Mouse (Mus musculus): Measurements from ENCODE around the gene Rufy3. TPM values are rescaled to one million over a fixed set of nuclear protein-coding genes. Genes with fewer than 3 reads are reported as not detected.

Rufy3 gene
- polyA plus RNA-seq, 1 experiment, result 6.4 TPM

DNA sequence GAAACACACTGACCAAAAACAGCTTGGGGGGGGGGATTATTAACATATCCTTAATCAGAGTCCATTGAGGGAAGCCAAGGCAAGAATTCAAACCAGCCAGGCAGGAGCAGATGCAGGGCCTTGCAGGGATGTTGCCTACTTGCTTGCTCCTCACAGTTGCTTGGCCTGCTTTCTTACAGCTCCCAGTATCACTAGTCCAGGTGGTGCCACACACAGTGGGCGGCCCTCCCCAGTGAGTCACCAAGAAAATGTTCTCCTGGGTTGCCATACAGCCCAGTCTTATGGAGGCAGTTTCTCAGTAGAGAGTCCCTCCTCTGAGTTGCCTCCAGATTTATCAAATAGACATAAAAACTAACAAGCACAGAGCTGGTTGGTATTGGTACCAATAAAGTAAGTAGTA lies 49.3 kb downstream of the Rufy3 start:
- DNase-seq, result no peak
- Histone ChIP-seq H3K27me3 (ENCODE audit: control insufficient read depth, insufficient read depth, low read length) (no peaks in the 10 kb centered on the region), H3K4me1 (replicated peaks; ENCODE audit: control insufficient read depth, insufficient read depth, low read length) (no peaks in the 10 kb centered on the region), H3K4me3 (ENCODE audit: control insufficient read depth, insufficient read depth, low read length) (no peak overlapping the region), H3K27ac (ENCODE audit: control insufficient read depth, insufficient read depth, low read length) (no peak overlapping the region), H3K36me3 (ENCODE audit: control insufficient read depth, insufficient read depth, low read length) (no peaks in the 10 kb centered on the region)
- no peak for TF ChIP-seq POLR2A (IDR thresholded peaks at IDR 0.05; ENCODE audit: control insufficient read depth, extremely low read depth, insufficient read depth, low read length, poor library complexity)
- TF ChIP-seq CTCF (IDR thresholded peaks at IDR 0.05; ENCODE audit: borderline replicate concordance, control insufficient read depth, extremely low read depth, insufficient read depth, low read length, poor library complexity), result no peak
- 97% methylated on average over 1 of the region's 1 CpGs for WGBS

DNA sequence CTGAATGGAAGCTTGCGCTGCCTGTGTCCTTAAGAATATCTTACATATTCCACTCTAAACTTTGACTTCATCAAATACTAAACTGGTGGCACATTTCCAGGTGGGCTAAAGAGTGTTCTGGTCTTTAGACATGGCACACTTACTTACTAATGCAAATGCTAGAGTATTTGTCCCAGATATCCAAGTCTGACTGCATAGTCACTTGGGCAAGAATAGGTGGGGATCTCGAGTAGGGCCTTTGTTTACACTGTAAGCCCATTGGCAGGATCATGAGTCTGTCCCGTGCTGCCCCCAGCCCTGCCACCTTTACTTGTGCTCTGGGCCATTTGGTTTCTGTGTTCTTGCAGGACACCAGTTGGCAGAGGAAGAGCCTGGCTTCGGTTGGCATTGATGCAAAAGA lies 52.1 kb downstream of the Rufy3 start:
- Histone ChIP-seq H3K27me3 (ENCODE audit: control insufficient read depth, insufficient read depth, low read length) (no peaks in the 10 kb centered on the region), H3K4me3 (ENCODE audit: control insufficient read depth, insufficient read depth, low read length) (no peak overlapping the region), H3K36me3 (ENCODE audit: control insufficient read depth, insufficient read depth, low read length) (no peaks in the 10 kb centered on the region), H3K4me1 (replicated peaks; ENCODE audit: control insufficient read depth, insufficient read depth, low read length) (no peaks in the 10 kb centered on the region), H3K27ac (ENCODE audit: control insufficient read depth, insufficient read depth, low read length) (no peak overlapping the region)
- DNase-seq, result no peak
- 93% methylated on average over 4 of the region's 4 CpGs for whole genome bisulfite sequencing
- TF ChIP-seq CTCF (IDR thresholded peaks at IDR 0.05; ENCODE audit: borderline replicate concordance, control insufficient read depth, extremely low read depth, insufficient read depth, low read length, poor library complexity) (no peak), POLR2A (IDR thresholded peaks at IDR 0.05; ENCODE audit: control insufficient read depth, extremely low read depth, insufficient read depth, low read length, poor library complexity) (no peak)

DNA sequence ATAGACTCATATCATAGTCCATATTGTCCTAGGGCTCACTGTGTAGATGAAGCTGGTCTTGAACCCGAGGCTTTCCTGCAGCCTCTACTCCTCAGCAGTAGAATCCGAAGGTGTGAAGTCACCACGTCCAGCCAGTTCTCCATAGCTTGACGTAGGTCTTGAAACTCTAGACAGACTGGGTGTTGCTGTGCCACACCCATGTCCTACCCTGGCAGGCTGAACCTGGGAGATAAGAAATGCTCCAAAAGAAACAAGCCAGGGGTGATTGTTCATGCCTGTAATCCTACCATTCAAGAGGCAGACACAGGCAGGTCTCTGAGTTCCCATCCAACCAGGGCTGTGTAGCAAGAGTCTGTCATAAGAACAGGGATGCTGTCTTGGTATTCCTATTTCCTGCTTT lies 62.7 kb downstream of the Rufy3 start:
- Histone ChIP-seq H3K36me3 (ENCODE audit: control insufficient read depth, insufficient read depth, low read length) (no peaks in the 10 kb centered on the region), H3K4me1 (replicated peaks; ENCODE audit: control insufficient read depth, insufficient read depth, low read length) (no peaks in the 10 kb centered on the region), H3K4me3 (ENCODE audit: control insufficient read depth, insufficient read depth, low read length) (no peak overlapping the region), H3K27me3 (ENCODE audit: control insufficient read depth, insufficient read depth, low read length) (no peaks in the 10 kb centered on the region), H3K27ac (ENCODE audit: control insufficient read depth, insufficient read depth, low read length) (no peak overlapping the region)
- whole genome bisulfite sequencing, result 96% methylated on average over 4 of the region's 4 CpGs
- TF ChIP-seq POLR2A (IDR thresholded peaks at IDR 0.05; ENCODE audit: control insufficient read depth, extremely low read depth, insufficient read depth, low read length, poor library complexity) (no peak), CTCF (IDR thresholded peaks at IDR 0.05; ENCODE audit: borderline replicate concordance, control insufficient read depth, extremely low read depth, insufficient read depth, low read length, poor library complexity) (no peak)
- DNase-seq, result no peak

DNA sequence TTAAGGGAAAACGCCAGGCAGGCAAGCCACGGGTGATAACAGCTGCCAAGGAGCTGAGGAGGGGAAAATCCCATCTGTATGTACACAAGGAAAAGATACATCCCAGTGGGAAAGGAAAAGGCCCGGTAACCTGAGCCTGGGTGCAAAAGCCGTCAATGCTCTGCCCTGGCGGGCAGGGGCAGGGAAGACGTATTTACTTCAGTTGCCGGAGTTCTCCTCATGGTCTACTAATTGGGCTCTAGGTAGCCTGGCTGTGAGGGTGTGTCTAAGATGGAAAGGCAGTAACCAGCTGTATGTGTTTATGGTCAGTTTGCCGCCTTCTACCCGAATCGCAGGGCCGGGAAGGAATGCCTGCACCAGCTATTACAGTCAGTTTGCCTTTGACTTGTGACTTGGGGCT lies 64.3 kb downstream of the Rufy3 start:
- Histone ChIP-seq H3K27ac (ENCODE audit: control insufficient read depth, insufficient read depth, low read length) (no peak overlapping the region), H3K36me3 (ENCODE audit: control insufficient read depth, insufficient read depth, low read length) (no peaks in the 10 kb centered on the region), H3K27me3 (ENCODE audit: control insufficient read depth, insufficient read depth, low read length) (no peaks in the 10 kb centered on the region), H3K4me3 (ENCODE audit: control insufficient read depth, insufficient read depth, low read length) (no peak overlapping the region), H3K4me1 (replicated peaks; ENCODE audit: control insufficient read depth, insufficient read depth, low read length) (no peaks in the 10 kb centered on the region)
- TF ChIP-seq POLR2A (IDR thresholded peaks at IDR 0.05; ENCODE audit: control insufficient read depth, extremely low read depth, insufficient read depth, low read length, poor library complexity) (no peak), CTCF (IDR thresholded peaks at IDR 0.05; ENCODE audit: borderline replicate concordance, control insufficient read depth, extremely low read depth, insufficient read depth, low read length, poor library complexity) (no peak)
- DNase-seq, result no peak
- WGBS, result 94% methylated on average over 11 of the region's 11 CpGs

DNA sequence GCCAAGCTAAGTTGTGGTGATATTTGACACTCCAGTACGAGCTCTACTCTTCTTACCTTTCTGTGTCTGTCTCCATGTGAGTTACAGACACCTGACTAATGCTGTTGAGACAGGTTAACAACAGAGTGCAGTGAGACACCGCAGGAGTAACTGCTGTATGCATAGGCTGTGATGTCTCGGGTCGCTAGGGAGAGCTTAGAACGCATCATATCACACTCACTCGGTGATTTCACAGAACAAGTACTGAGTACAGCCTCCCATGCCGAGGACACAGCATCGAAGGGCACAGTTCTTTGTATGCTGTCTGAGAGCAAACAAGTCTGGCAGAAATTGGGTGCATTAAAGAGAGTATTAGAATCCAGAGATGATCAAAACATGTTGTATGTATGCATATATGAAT lies 65.1 kb downstream of the Rufy3 start:
- WGBS, result 97% methylated on average over 8 of the region's 8 CpGs

DNA sequence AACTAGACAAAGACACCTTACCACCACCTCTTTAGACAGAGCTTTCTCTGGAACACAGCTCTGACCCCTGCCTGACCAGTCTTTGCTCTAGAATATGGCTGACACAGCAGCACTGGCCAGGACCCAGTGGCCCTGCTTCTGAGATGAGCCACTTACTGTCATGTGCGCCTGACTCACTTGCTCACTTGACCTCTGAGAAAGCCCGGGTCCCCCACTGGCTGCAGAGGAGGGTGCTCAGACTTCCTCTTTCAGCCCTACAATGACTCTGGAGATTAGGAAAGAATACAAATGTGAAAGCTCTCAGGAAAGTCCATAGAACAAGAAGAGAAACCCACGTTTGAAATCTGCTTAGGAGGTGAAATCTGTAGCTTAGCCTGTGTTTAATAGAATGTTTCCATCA lies 66.0 kb downstream of the Rufy3 start:
- TF ChIP-seq POLR2A (IDR thresholded peaks at IDR 0.05; ENCODE audit: control insufficient read depth, extremely low read depth, insufficient read depth, low read length, poor library complexity) (no peak), CTCF (IDR thresholded peaks at IDR 0.05; ENCODE audit: borderline replicate concordance, control insufficient read depth, extremely low read depth, insufficient read depth, low read length, poor library complexity) (no peak)
- no peaks in the 10 kb centered on the region for H3K27me3 ChIP-seq (ENCODE audit: control insufficient read depth, insufficient read depth, low read length)
- H3K27ac ChIP-seq (ENCODE audit: control insufficient read depth, insufficient read depth, low read length), result no peak overlapping the region
- H3K4me3 ChIP-seq (ENCODE audit: control insufficient read depth, insufficient read depth, low read length), result no peak overlapping the region
- H3K36me3 ChIP-seq (ENCODE audit: control insufficient read depth, insufficient read depth, low read length), result no peaks in the 10 kb centered on the region
- H3K4me1 ChIP-seq (replicated peaks; ENCODE audit: control insufficient read depth, insufficient read depth, low read length), result no peaks in the 10 kb centered on the region
- 43% methylated on average over 3 of the region's 3 CpGs for WGBS
- no peak for DNase-seq

More for the DNA sequence above, 65.1 kb downstream of the Rufy3 start:
- no peaks in the 10 kb centered on the region for H3K27me3 ChIP-seq (ENCODE audit: control insufficient read depth, insufficient read depth, low read length)
- DNase-seq, result no peak
- H3K4me3 ChIP-seq (ENCODE audit: control insufficient read depth, insufficient read depth, low read length), result no peak overlapping the region
- no peak for TF ChIP-seq POLR2A (IDR thresholded peaks at IDR 0.05; ENCODE audit: control insufficient read depth, extremely low read depth, insufficient read depth, low read length, poor library complexity)
- TF ChIP-seq CTCF (IDR thresholded peaks at IDR 0.05; ENCODE audit: borderline replicate concordance, control insufficient read depth, extremely low read depth, insufficient read depth, low read length, poor library complexity), result no peak
- no peaks in the 10 kb centered on the region for H3K36me3 ChIP-seq (ENCODE audit: control insufficient read depth, insufficient read depth, low read length)
- H3K27ac ChIP-seq (ENCODE audit: control insufficient read depth, insufficient read depth, low read length), result no peak overlapping the region
- no peaks in the 10 kb centered on the region for H3K4me1 ChIP-seq (replicated peaks; ENCODE audit: control insufficient read depth, insufficient read depth, low read length)

DNA sequence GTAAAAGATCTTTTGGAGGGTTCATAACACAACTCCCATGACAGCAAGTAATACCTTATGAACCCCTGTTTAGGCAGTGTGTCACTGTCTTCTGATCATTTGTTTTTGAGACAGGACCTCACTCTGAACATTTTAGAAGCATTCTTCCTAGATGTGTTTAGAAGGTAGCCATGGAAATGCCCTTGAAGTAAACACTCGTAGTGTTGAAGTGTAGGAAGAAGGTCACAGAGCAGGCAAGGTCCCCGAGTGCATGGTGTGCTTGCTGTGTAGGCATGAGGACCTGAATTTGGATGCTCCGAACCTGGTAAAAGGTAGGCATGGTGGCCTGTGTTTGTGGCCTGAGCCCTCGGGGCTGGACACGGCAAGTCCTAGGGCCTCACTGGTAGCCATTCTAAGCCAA lies 66.7 kb downstream of the Rufy3 start:
- H3K4me3 ChIP-seq (ENCODE audit: control insufficient read depth, insufficient read depth, low read length), result no peak overlapping the region
- DNase-seq, result no peak
- H3K27ac ChIP-seq (ENCODE audit: control insufficient read depth, insufficient read depth, low read length), result no peak overlapping the region
- no peaks in the 10 kb centered on the region for H3K27me3 ChIP-seq (ENCODE audit: control insufficient read depth, insufficient read depth, low read length)
- TF ChIP-seq CTCF (IDR thresholded peaks at IDR 0.05; ENCODE audit: borderline replicate concordance, control insufficient read depth, extremely low read depth, insufficient read depth, low read length, poor library complexity), result no peak
- no peak for TF ChIP-seq POLR2A (IDR thresholded peaks at IDR 0.05; ENCODE audit: control insufficient read depth, extremely low read depth, insufficient read depth, low read length, poor library complexity)
- H3K4me1 ChIP-seq (replicated peaks; ENCODE audit: control insufficient read depth, insufficient read depth, low read length), result no peaks in the 10 kb centered on the region
- H3K36me3 ChIP-seq (ENCODE audit: control insufficient read depth, insufficient read depth, low read length), result no peaks in the 10 kb centered on the region
- WGBS, result 94% methylated on average over 5 of the region's 5 CpGs
